Mouse (Mus musculus) brain, embryonic 14.5 days (tissue): ENCODE data around the gene Fam155a.

ENCODE experiments used
- CTCF ChIP-seq: fragments of 200-500 bp; IDR thresholded peaks from 2 replicates; pipeline ENCODE4 v1.5.1; 2012; ENCODE audit warnings: inconsistent platforms, mild to moderate bottlenecking, moderate library complexity, borderline replicate concordance; ENCODE audit not compliant: insufficient read depth, insufficient read length; ENCODE audit errors: extremely low read depth
- POLR2A ChIP-seq: fragments of 200-500 bp; IDR thresholded peaks from 2 replicates; pipeline ENCODE4 v1.6.1; 2012; ENCODE audit warnings: mild to moderate bottlenecking, inconsistent platforms, borderline replicate concordance; ENCODE audit not compliant: poor library complexity, insufficient read depth, insufficient read length, severe bottlenecking; ENCODE audit errors: extremely low read depth

- TF ChIP-seq CTCF (no peak), POLR2A (no peak)
These were observed 5.9 kb upstream of the Fam155a start for GRCm38 (mm10) chr8:9776818-9777217.
